Mouse (Mus musculus): ENCODE results near the gene Rab31. TPM values are rescaled to one million over a fixed set of nuclear protein-coding genes. Genes with fewer than 3 reads are reported as not detected.

The Rab31 gene
- polyA plus RNA-seq, 1 experiment from 2014 or later, result 59.8 TPM

- Histone ChIP-seq H3K9ac (no peak overlapping the region), H3K4me1 (no peaks in the 10 kb centered on the region), H3K27ac (no peak overlapping the region), H3K36me3 (no peaks in the 10 kb centered on the region), H3K4me2 (no peak overlapping the region), H3K4me3 (no peak overlapping the region), H3K27me3 (no peaks in the 10 kb centered on the region), H3K9me3 (no peaks in the 10 kb centered on the region)
- no peak for ATAC-seq (ENCODE audit: insufficient number of reproducible peaks, insufficient read depth, low FRiP score, low TSS enrichment, low read depth)
- 93% methylated on average over 2 of the region's 2 CpGs for WGBS
Measured at GRCm38 (mm10) chr17:65735088-65735487, 37.5 kb downstream of the Rab31 start.

- H3K27ac ChIP-seq, result no peak overlapping the region
- no peaks in the 10 kb centered on the region for H3K27me3 ChIP-seq
- WGBS, result 83% methylated on average over 4 of the region's 4 CpGs
- no peaks in the 10 kb centered on the region for H3K36me3 ChIP-seq
- H3K9me3 ChIP-seq, result no peaks in the 10 kb centered on the region
- H3K9ac ChIP-seq, result no peak overlapping the region
- no peak overlapping the region for H3K4me2 ChIP-seq
- no peak overlapping the region for H3K4me3 ChIP-seq
- H3K4me1 ChIP-seq, result no peaks in the 10 kb centered on the region
- ATAC-seq (ENCODE audit: insufficient number of reproducible peaks, insufficient read depth, low FRiP score, low TSS enrichment, low read depth), result no peak
Measured at GRCm38 (mm10) chr17:65732666-65733065, 39.9 kb downstream of the Rab31 start.

GRCm38 (mm10) chr17:65731710-65732109 is 40.8 kb downstream of the Rab31 start:
- ATAC-seq (ENCODE audit: insufficient number of reproducible peaks, insufficient read depth, low FRiP score, low TSS enrichment, low read depth), result no peak
- H3K4me1 ChIP-seq, result no peaks in the 10 kb centered on the region; the same call in 1 of the 2 replicates
- WGBS, result 88% methylated on average over 9 of the region's 9 CpGs
- no peaks in the 10 kb centered on the region for H3K9me3 ChIP-seq
- no peaks in the 10 kb centered on the region for H3K27me3 ChIP-seq
- H3K36me3 ChIP-seq, result no peaks in the 10 kb centered on the region
- H3K4me2 ChIP-seq, result no peak overlapping the region
- H3K4me3 ChIP-seq, result no peak overlapping the region
- no peak overlapping the region for H3K9ac ChIP-seq
- H3K27ac ChIP-seq, result no peak overlapping the region

- H3K27ac ChIP-seq, result no peak overlapping the region
Measured at GRCm38 (mm10) chr17:65729945-65730741, 42.4 kb downstream of the Rab31 start.

GRCm38 (mm10) chr17:65726755-65727154 is 45.8 kb downstream of the Rab31 start:
- Histone ChIP-seq H3K27me3 (no peaks in the 10 kb centered on the region), H3K9ac (no peak overlapping the region), H3K4me1 (no peaks in the 10 kb centered on the region; the same call in 1 of the 2 replicates), H3K4me2 (no peak overlapping the region), H3K9me3 (no peaks in the 10 kb centered on the region), H3K36me3 (no peaks in the 10 kb centered on the region), H3K4me3 (no peak overlapping the region), H3K27ac (no peak overlapping the region)
- ATAC-seq (ENCODE audit: insufficient number of reproducible peaks, insufficient read depth, low FRiP score, low TSS enrichment, low read depth), result no peak
- 72% methylated on average over 5 of the region's 5 CpGs for WGBS

More at GRCm38 (mm10) chr17:65729945-65730741, 42.4 kb downstream of the Rab31 start:
- ATAC-seq (ENCODE audit: insufficient number of reproducible peaks, insufficient read depth, low FRiP score, low TSS enrichment, low read depth), result no peak
- Histone ChIP-seq H3K9me3 (no peaks in the 10 kb centered on the region), H3K4me3 (no peak overlapping the region), H3K36me3 (no peaks in the 10 kb centered on the region), H3K4me1 (no peaks in the 10 kb centered on the region; the same call in 1 of the 2 replicates), H3K4me2 (no peak overlapping the region), H3K27me3 (no peaks in the 10 kb centered on the region), H3K9ac (no peak overlapping the region)
- WGBS, result 69% methylated on average over 16 of the region's 16 CpGs

GRCm38 (mm10) chr17:65726274-65726673 is 46.3 kb downstream of the Rab31 start:
- H3K9me3 ChIP-seq, result no peaks in the 10 kb centered on the region
- H3K4me1 ChIP-seq, result no peaks in the 10 kb centered on the region; the same call in 1 of the 2 replicates
- no peak overlapping the region for H3K9ac ChIP-seq
- no peak overlapping the region for H3K4me3 ChIP-seq
- 79% methylated on average over 6 of the region's 6 CpGs for WGBS
- no peak overlapping the region for H3K27ac ChIP-seq
- H3K4me2 ChIP-seq, result no peak overlapping the region
- ATAC-seq (ENCODE audit: insufficient number of reproducible peaks, insufficient read depth, low FRiP score, low TSS enrichment, low read depth), result no peak
- H3K27me3 ChIP-seq, result no peaks in the 10 kb centered on the region
- H3K36me3 ChIP-seq, result no peaks in the 10 kb centered on the region

GRCm38 (mm10) chr17:65725814-65726213 is 46.7 kb downstream of the Rab31 start:
- Histone ChIP-seq H3K27me3 (no peaks in the 10 kb centered on the region), H3K4me1 (no peaks in the 10 kb centered on the region; the same call in 1 of the 2 replicates), H3K4me2 (no peak overlapping the region), H3K4me3 (no peak overlapping the region), H3K36me3 (no peaks in the 10 kb centered on the region), H3K27ac (no peak overlapping the region), H3K9ac (no peak overlapping the region), H3K9me3 (no peaks in the 10 kb centered on the region)
- 82% methylated on average over 2 of the region's 2 CpGs for WGBS
- ATAC-seq (ENCODE audit: insufficient number of reproducible peaks, insufficient read depth, low FRiP score, low TSS enrichment, low read depth), result no peak

GRCm38 (mm10) chr17:65725381-65725780 is 47.2 kb downstream of the Rab31 start:
- Histone ChIP-seq H3K27ac (no peak overlapping the region), H3K4me1 (no peaks in the 10 kb centered on the region; the same call in 1 of the 2 replicates), H3K4me3 (no peak overlapping the region), H3K27me3 (no peaks in the 10 kb centered on the region), H3K9me3 (no peaks in the 10 kb centered on the region), H3K9ac (no peak overlapping the region), H3K36me3 (no peaks in the 10 kb centered on the region), H3K4me2 (no peak overlapping the region)
- no peak for ATAC-seq (ENCODE audit: insufficient number of reproducible peaks, insufficient read depth, low FRiP score, low TSS enrichment, low read depth)
- WGBS, result 64% methylated on average over 8 of the region's 8 CpGs

- Histone ChIP-seq H3K27me3 (no peaks in the 10 kb centered on the region), H3K9me3 (no peaks in the 10 kb centered on the region), H3K27ac (no peak overlapping the region), H3K36me3 (peaks cover 6% of the 10 kb centered on the region; the same call in 1 of the 2 replicates), H3K9ac (no peak overlapping the region), H3K4me1 (no peaks in the 10 kb centered on the region; the same call in 1 of the 2 replicates), H3K4me2 (no peak overlapping the region), H3K4me3 (no peak overlapping the region)
- WGBS, result 75% methylated on average over 11 of the region's 11 CpGs
- ATAC-seq (ENCODE audit: insufficient number of reproducible peaks, insufficient read depth, low FRiP score, low TSS enrichment, low read depth), result no peak
Measured at GRCm38 (mm10) chr17:65724254-65724653, 48.3 kb downstream of the Rab31 start.

GRCm38 (mm10) chr17:65723633-65724032 is 48.9 kb downstream of the Rab31 start:
- Histone ChIP-seq H3K27me3 (no peaks in the 10 kb centered on the region), H3K4me2 (no peak overlapping the region), H3K4me1 (no peaks in the 10 kb centered on the region; the same call in 1 of the 2 replicates), H3K36me3 (peaks cover 6% of the 10 kb centered on the region; the same call in 1 of the 2 replicates), H3K27ac (no peak overlapping the region), H3K9me3 (no peaks in the 10 kb centered on the region), H3K4me3 (no peak overlapping the region), H3K9ac (no peak overlapping the region)
- ATAC-seq (ENCODE audit: insufficient number of reproducible peaks, insufficient read depth, low FRiP score, low TSS enrichment, low read depth), result no peak
- WGBS, result 84% methylated on average over 8 of the region's 8 CpGs

GRCm38 (mm10) chr17:65721330-65721729 is 51.2 kb downstream of the Rab31 start:
- ATAC-seq (ENCODE audit: insufficient number of reproducible peaks, insufficient read depth, low FRiP score, low TSS enrichment, low read depth), result no peak
- Histone ChIP-seq H3K9me3 (no peaks in the 10 kb centered on the region), H3K4me3 (no peak overlapping the region), H3K4me2 (no peak overlapping the region), H3K4me1 (no peaks in the 10 kb centered on the region), H3K27ac (no peak overlapping the region), H3K36me3 (peaks cover 15% of the 10 kb centered on the region; the same call in 1 of the 2 replicates), H3K9ac (no peak overlapping the region), H3K27me3 (no peaks in the 10 kb centered on the region)

- H3K9ac ChIP-seq, result no peak overlapping the region
- no peak overlapping the region for H3K4me2 ChIP-seq
- ATAC-seq (ENCODE audit: insufficient number of reproducible peaks, insufficient read depth, low FRiP score, low TSS enrichment, low read depth), result no peak
- H3K4me3 ChIP-seq, result no peak overlapping the region
- H3K4me1 ChIP-seq, result no peaks in the 10 kb centered on the region
- 89% methylated on average over 5 of the region's 5 CpGs for WGBS
- no peak overlapping the region for H3K27ac ChIP-seq
- H3K9me3 ChIP-seq, result no peaks in the 10 kb centered on the region
- peaks cover 17% of the 10 kb centered on the region; the same call in 1 of the 2 replicates for H3K36me3 ChIP-seq
- no peaks in the 10 kb centered on the region for H3K27me3 ChIP-seq
Measured at GRCm38 (mm10) chr17:65719826-65720225, 52.7 kb downstream of the Rab31 start.
